Mouse (Mus musculus) adrenal gland, postnatal 25 days (tissue): ENCODE data around the gene Limd1. TPM values are rescaled to one million over a fixed set of nuclear protein-coding genes. Genes with fewer than 3 reads are reported as not detected.

Experiments used
- total RNA-seq: library from RNA; stranded (reverse); gene quantifications from 2 replicates; pipeline ENCODE4 v1.2.3, GENCODE M21; 2021

Limd1 gene
- total RNA-seq, 1 experiment from 2014 or later, result 34.7 TPM

Other genes with a start within 250 kb of the Limd1 start
- gene Tmem158, start 217.9 kb upstream of the Limd1 start, total RNA-seq, result 7.9 and 9.5 TPM in 2 replicates
- gene Lars2, start 111.8 kb upstream of the Limd1 start, total RNA-seq, result 68.1 and 42,328 TPM in 2 replicates
- gene Sacm1l, start 51.1 kb downstream of the Limd1 start, total RNA-seq, result 76.0 and 110 TPM in 2 replicates
- gene Slc6a20b, start 153.9 kb downstream of the Limd1 start, total RNA-seq, result not detected in 2 replicates
- not detected in 2 replicates for gene Ccr9, start 199.7 kb downstream of the Limd1 start, total RNA-seq
- not detected in 2 replicates for gene Slc6a20a, start 200.2 kb downstream of the Limd1 start, total RNA-seq
- 43.3 and 53.7 TPM in 2 replicates for gene Lztfl1, start 239.0 kb downstream of the Limd1 start, total RNA-seq